Mouse (Mus musculus) CH12.LX (cell line): ENCODE measurements around the gene Slc25a44.

ENCODE experiments used
- CTCF ChIP-seq, 2 experiments: IDR thresholded peaks in 1 of 2; conservative IDR thresholded peaks in 1 of 2; 2 replicates each; pipeline ENCODE4 v1.5.1; 2011 to 2012; ENCODE audit warnings: low read depth in 2 of 2, low read length in 2 of 2, improper control_type of control experiment in 1 of 2, inconsistent platforms in 1 of 2, mild to moderate bottlenecking in 1 of 2, moderate library complexity in 1 of 2
- E2F4 ChIP-seq: IDR thresholded peaks from 2 replicates; pipeline ENCODE4 v1.6.1; 2011; ENCODE audit warnings: low read depth, low read length, improper control_type of control experiment; ENCODE audit not compliant: insufficient replicate concordance
- EP300 ChIP-seq: IDR thresholded peaks from 2 replicates; pipeline ENCODE4 v1.6.1; 2011; ENCODE audit warnings: low read length, improper control_type of control experiment
- HCFC1 ChIP-seq: IDR thresholded peaks from 2 replicates; pipeline ENCODE4 v1.6.1; 2012; ENCODE audit warnings: low read depth, mild to moderate bottlenecking, inconsistent platforms, low read length, improper control_type of control experiment
- JUN ChIP-seq: IDR thresholded peaks from 2 replicates; pipeline ENCODE4 v1.6.1; 2011; ENCODE audit warnings: low read depth, mild to moderate bottlenecking, low read length, improper control_type of control experiment, moderate library complexity; ENCODE audit not compliant: insufficient read depth
- MAFK ChIP-seq: IDR thresholded peaks from 2 replicates; pipeline ENCODE4 v1.6.1; 2011; ENCODE audit warnings: low read length, improper control_type of control experiment; ENCODE audit not compliant: insufficient replicate concordance
- MAX ChIP-seq: IDR thresholded peaks from 2 replicates; pipeline ENCODE4 v1.6.1; 2011; ENCODE audit warnings: low read length, improper control_type of control experiment
- MEF2A ChIP-seq: IDR thresholded peaks from 2 replicates; pipeline ENCODE4 v1.6.1; 2014; ENCODE audit warnings: low read depth, mild to moderate bottlenecking, inconsistent platforms, low read length, improper control_type of control experiment, borderline replicate concordance
- NRF1 ChIP-seq: IDR thresholded peaks from 2 replicates; pipeline ENCODE4 v1.6.1; 2014; ENCODE audit warnings: low read depth, mild to moderate bottlenecking, inconsistent platforms, low read length, improper control_type of control experiment, moderate library complexity
- POLR2A ChIP-seq: IDR thresholded peaks from 2 replicates; pipeline ENCODE4 v1.6.1; 2011; ENCODE audit warnings: low read depth, mild to moderate bottlenecking, improper control_type of control experiment, low read length
- RCOR1 ChIP-seq: conservative IDR thresholded peaks from 2 replicates; pipeline ENCODE4 v1.6.1; 2012; ENCODE audit warnings: low read depth, mild to moderate bottlenecking, inconsistent platforms, low read length, improper control_type of control experiment
- USF1 ChIP-seq: IDR thresholded peaks from 2 replicates; pipeline ENCODE4 v1.6.1; 2014; ENCODE audit warnings: low read depth, mild to moderate bottlenecking, inconsistent platforms, low read length, improper control_type of control experiment

DNA sequence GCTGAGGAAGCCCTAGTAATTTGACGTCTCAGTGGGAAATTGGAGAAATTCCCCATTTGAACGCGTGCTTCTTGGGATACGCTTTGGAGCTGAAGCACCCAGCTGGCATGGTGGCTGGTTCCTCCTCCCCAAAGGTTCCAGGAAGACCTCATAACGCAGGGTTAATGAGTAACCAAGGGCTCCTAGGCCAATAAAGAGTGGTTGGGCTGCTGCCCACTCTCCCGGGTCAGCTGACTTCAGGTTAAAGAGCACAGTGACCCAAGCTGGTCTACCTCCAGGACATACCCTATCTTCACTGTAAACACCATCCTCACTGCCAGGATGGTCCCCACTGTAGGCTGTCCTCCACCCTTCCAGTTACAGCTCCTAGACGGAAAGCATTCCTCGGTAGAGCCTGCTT lies 31.4 kb upstream of the Slc25a44 start:
- no peak for TF ChIP-seq NRF1
- no peak for TF ChIP-seq POLR2A
- TF ChIP-seq USF1, result no peak
- TF ChIP-seq CTCF (conservative IDR thresholded peaks at IDR 0.05 in 1 of 2, IDR thresholded peaks at IDR 0.05 in 1 of 2; ENCODE audit: low read depth in 2 of 2, low read length in 2 of 2), result no peak
- TF ChIP-seq RCOR1, result no peak
- TF ChIP-seq MAX, result no peak
- TF ChIP-seq MAFK, result no peak
- TF ChIP-seq HCFC1, result no peak
- TF ChIP-seq JUN, result no peak
- TF ChIP-seq EP300, result no peak
- no peak for TF ChIP-seq MEF2A
- TF ChIP-seq E2F4, result no peak
